Mouse (Mus musculus) lung, postnatal 0 days (tissue): Measurements from ENCODE around the gene 1110017D15Rik.

Source experiments
- CTCF ChIP-seq: IDR thresholded peaks from 2 replicates; pipeline ENCODE4 v1.5.1; 2016; ENCODE audit warnings: antibody characterized with exemption, mild to moderate bottlenecking
- EP300 ChIP-seq: IDR thresholded peaks from 2 replicates; pipeline ENCODE4 v1.6.1; 2016; ENCODE audit warnings: antibody characterized with exemption, mild to moderate bottlenecking, control low read depth

DNA sequence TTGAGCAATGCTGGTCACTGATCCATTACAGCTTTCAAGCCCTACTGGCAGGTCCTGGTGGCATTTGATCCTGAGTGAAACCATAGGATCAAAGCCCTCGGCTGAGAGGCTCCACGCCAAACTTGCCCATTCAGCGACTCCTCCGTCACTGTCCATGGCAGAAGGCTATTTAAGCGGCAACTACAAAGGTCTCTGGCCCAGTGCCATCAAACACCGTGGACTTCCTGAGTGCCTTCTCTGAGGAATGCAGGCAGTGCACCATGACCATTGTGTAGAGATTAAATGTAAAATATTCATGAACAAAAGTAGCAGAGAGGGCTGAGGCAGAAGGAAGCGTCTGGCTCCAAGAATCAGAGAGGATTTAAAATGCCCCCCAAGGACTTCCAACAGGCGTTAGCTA, 10.9 kb upstream of the 1110017D15Rik start:
- no peak for TF ChIP-seq CTCF
- TF ChIP-seq EP300: no peak
